Mouse (Mus musculus): ENCODE measurements around the gene Duoxa2. TPM values are rescaled to one million over a fixed set of nuclear protein-coding genes. Genes with fewer than 3 reads are reported as not detected.

Duoxa2 gene
- not detected in 2 replicates for polyA plus RNA-seq (2012; ENCODE audit: low replicate concordance)

GRCm38 (mm10) chr2:122298596-122299490, at the start of gene Duoxa2:
Gene Duoxa2, plus strand, starts transcription at chr2:122298900.

GRCm38 (mm10) chr2:122298096-122298499, 602 bp upstream of the Duoxa2 start, which contains the start of gene Duox2:
Gene Duox2, minus strand, starts transcription at chr2:122298449.

GRCm38 (mm10) chr2:122313536-122313935, 14.8 kb downstream of the Duoxa2 start, which contains the start of gene Duoxa1:
Gene Duoxa1, minus strand, starts transcription at chr2:122313730.

GRCm38 (mm10) chr2:122315372-122315771, 16.7 kb downstream of the Duoxa2 start, which contains the start of gene Duox1:
Gene Duox1, plus strand, starts transcription at chr2:122315672.

Other genes starting within 250 kb of the Duoxa2 start
- 0.95 and 1.5 TPM in 2 replicates for gene Spg11, start 180.5 kb upstream of the Duoxa2 start, polyA plus RNA-seq (2012; ENCODE audit: low replicate concordance)
- gene B2m, start 151.2 kb upstream of the Duoxa2 start, polyA plus RNA-seq (2012; ENCODE audit: low replicate concordance) = 35.5 and 49.1 TPM in 2 replicates
- gene Trim69, start 138.2 kb upstream of the Duoxa2 start, polyA plus RNA-seq (2012; ENCODE audit: low replicate concordance) = 0.10 TPM in 1 of 2 replicates, not detected in the other
- 0.07 TPM in 1 of 2 replicates, not detected in the other for gene Patl2, start 112.7 kb upstream of the Duoxa2 start, polyA plus RNA-seq (2012; ENCODE audit: low replicate concordance)
- gene Terb2, start 112.6 kb upstream of the Duoxa2 start, polyA plus RNA-seq (2012; ENCODE audit: low replicate concordance) = not detected in 2 replicates
- gene Sord, start 64.2 kb upstream of the Duoxa2 start, polyA plus RNA-seq (2012; ENCODE audit: low replicate concordance) = 4.3 and 4.7 TPM in 2 replicates
- gene Duox2, start 451 bp upstream of the Duoxa2 start, polyA plus RNA-seq (2012; ENCODE audit: low replicate concordance) = not detected in 2 replicates
- gene Duoxa1, start 14.8 kb downstream of the Duoxa2 start, polyA plus RNA-seq (2012; ENCODE audit: low replicate concordance) = not detected in 2 replicates
- not detected in 2 replicates for gene Duox1, start 16.8 kb downstream of the Duoxa2 start, polyA plus RNA-seq (2012; ENCODE audit: low replicate concordance)
- gene Shf, start 70.3 kb downstream of the Duoxa2 start, polyA plus RNA-seq (2012; ENCODE audit: low replicate concordance) = 15.5 and 30.8 TPM in 2 replicates
- 0.11 and 0.17 TPM in 2 replicates for gene Slc28a2, start 127.6 kb downstream of the Duoxa2 start, polyA plus RNA-seq (2012; ENCODE audit: low replicate concordance)
- not detected in 2 replicates for gene Gm14085, start 186.0 kb downstream of the Duoxa2 start, polyA plus RNA-seq (2012; ENCODE audit: low replicate concordance)